Mouse (Mus musculus) hindlimb bud, embryonic 11.5 days (tissue): ENCODE measurements around the gene Mcl1.

ENCODE experiments used
- DNase-seq: peaks from one replicate; pipeline ENCODE4 v3.0.0-alpha.2; 2012; ENCODE audit warnings: low read depth, low spot score; ENCODE audit errors: extremely low spot score

Gene Mcl1

GRCm38 (mm10) chr3:95706273-95706672 lies 47.7 kb downstream of the Mcl1 start:
- DNase-seq: no peak

GRCm38 (mm10) chr3:95707497-95707896 lies 48.9 kb downstream of the Mcl1 start:
- no peak for DNase-seq

GRCm38 (mm10) chr3:95709044-95709443 lies 50.5 kb downstream of the Mcl1 start:
- DNase-seq: no peak

- no peak for DNase-seq
Measured at GRCm38 (mm10) chr3:95709967-95710366, 51.4 kb downstream of the Mcl1 start.
